Comparison of ENCODE assay signal across 7 mouse cellular contexts in the genomic region with DNA sequence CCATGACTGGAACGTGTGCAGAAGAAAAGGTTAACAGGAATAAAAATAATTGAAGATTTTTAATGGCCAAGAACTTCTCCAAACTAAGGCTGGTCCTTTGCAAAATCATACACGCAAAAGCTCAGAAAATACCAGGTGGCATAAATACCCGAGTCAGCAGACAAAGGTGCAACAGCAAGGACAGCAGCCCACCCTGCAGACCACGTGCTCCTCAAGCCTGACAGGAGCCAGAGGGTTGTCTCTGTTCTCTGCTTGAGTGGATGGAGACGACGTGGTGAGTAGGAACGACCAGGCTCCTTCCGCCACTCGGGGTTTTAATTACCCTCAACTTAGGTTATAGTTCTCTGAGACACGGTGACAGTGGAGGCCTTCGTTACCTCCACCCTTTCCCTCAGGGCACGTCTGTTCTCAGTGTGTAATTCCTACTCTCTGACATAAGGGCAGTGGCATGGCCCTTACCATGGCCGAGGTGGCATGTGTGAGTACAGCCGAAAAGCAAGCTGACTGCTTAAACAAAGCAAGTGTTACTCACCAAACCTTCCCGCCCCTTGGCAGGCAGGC.
DNase-seq lines count a peak whose midpoint lies in the region; ATAC-seq and TF ChIP-seq lines count a peak whose summit lies in the region.

No protein-coding gene starts in this region.

- no peaks in the 10 kb centered on the region for H3K9me3 ChIP-seq in liver, embryonic 11.5 days (ENCODE audit: control insufficient read depth, low read length)
- no peaks in the 10 kb centered on the region for H3K9me3 ChIP-seq in liver, postnatal 0 days (ENCODE audit: low read length)
- no peaks in the 10 kb centered on the region for H3K9me3 ChIP-seq in forebrain, embryonic 12.5 days
- H3K9me3 ChIP-seq in intestine, embryonic 16.5 days (ENCODE audit: control insufficient read depth, low read length): no peaks in the 10 kb centered on the region
- H3K9me3 ChIP-seq in neural tube, embryonic 14.5 days (ENCODE audit: control insufficient read depth, low read length): no peaks in the 10 kb centered on the region

- no peak for DNase-seq in liver, embryonic 11.5 days (ENCODE audit: low spot score)
- no peak for DNase-seq in liver, postnatal 0 days
- no peak for DNase-seq in left cerebral cortex, adult 9 months (ENCODE audit: low spot score in 2 of 2)
- DNase-seq in urinary bladder, postnatal 25 days (ENCODE audit: low spot score): no peak

- no peak overlapping the region for H3K9ac ChIP-seq in liver, embryonic 11.5 days (ENCODE audit: low read depth, low read length)
- H3K9ac ChIP-seq in liver, postnatal 0 days (replicated peaks): no peak overlapping the region
- no peak overlapping the region for H3K9ac ChIP-seq in forebrain, embryonic 12.5 days
- no peak overlapping the region for H3K9ac ChIP-seq in intestine, embryonic 16.5 days (ENCODE audit: low read depth, low read length)
- no peak overlapping the region for H3K9ac ChIP-seq in neural tube, embryonic 14.5 days (replicated peaks; ENCODE audit: low read depth, low read length)

- H3K27me3 ChIP-seq in liver, embryonic 11.5 days (replicated peaks; ENCODE audit: control insufficient read depth, insufficient read depth, low read length): no peaks in the 10 kb centered on the region
- H3K27me3 ChIP-seq in liver, postnatal 0 days (ENCODE audit: insufficient read depth, low read length): no peaks in the 10 kb centered on the region
- no peaks in the 10 kb centered on the region for H3K27me3 ChIP-seq in forebrain, embryonic 12.5 days
- no peaks in the 10 kb centered on the region for H3K27me3 ChIP-seq in intestine, embryonic 16.5 days (replicated peaks; ENCODE audit: control insufficient read depth, insufficient read depth, low read length)
- H3K27me3 ChIP-seq in neural tube, embryonic 14.5 days (ENCODE audit: control insufficient read depth, insufficient read depth, low read length): no peaks in the 10 kb centered on the region

- H3K4me3 ChIP-seq in liver, embryonic 11.5 days (ENCODE audit: low read depth, low read length): no peak overlapping the region
- H3K4me3 ChIP-seq in liver, postnatal 0 days (ENCODE audit: low read depth, low read length): no peak overlapping the region
- no peak overlapping the region for H3K4me3 ChIP-seq in forebrain, embryonic 12.5 days (replicated peaks)
- no peak overlapping the region for H3K4me3 ChIP-seq in intestine, embryonic 16.5 days (ENCODE audit: low read length)
- no peak overlapping the region for H3K4me3 ChIP-seq in neural tube, embryonic 14.5 days (ENCODE audit: low read depth, low read length)

- no peaks in the 10 kb centered on the region; the same call in 1 of the 2 replicates for H3K4me1 ChIP-seq in liver, embryonic 11.5 days (replicated peaks; ENCODE audit: control insufficient read depth, insufficient read depth, low read length)
- no peaks in the 10 kb centered on the region for H3K4me1 ChIP-seq in liver, postnatal 0 days (ENCODE audit: insufficient read depth)
- peaks cover 22% of the 10 kb centered on the region for H3K4me1 ChIP-seq in forebrain, embryonic 12.5 days
- peaks cover 4% of the 10 kb centered on the region for H3K4me1 ChIP-seq in intestine, embryonic 16.5 days (ENCODE audit: control insufficient read depth, insufficient read depth, low read length)
- peaks cover 8% of the 10 kb centered on the region; the same call in 1 of the 2 replicates for H3K4me1 ChIP-seq in neural tube, embryonic 14.5 days (ENCODE audit: control insufficient read depth, insufficient read depth, low read length)

- no peak for ATAC-seq in liver, embryonic 11.5 days (replicated peaks; ENCODE audit: low FRiP score)
- no peak for ATAC-seq in liver, postnatal 0 days
- peak; percentile 46; the same call in 1 of the 2 replicates for ATAC-seq in forebrain, embryonic 12.5 days (ENCODE audit: low FRiP score)
- no peak for ATAC-seq in intestine, embryonic 16.5 days
- ATAC-seq in neural tube, embryonic 14.5 days (ENCODE audit: low read depth): peak; percentile 59

- no peaks in the 10 kb centered on the region for H3K36me3 ChIP-seq in liver, embryonic 11.5 days (ENCODE audit: control insufficient read depth, insufficient read depth, low read length)
- no peaks in the 10 kb centered on the region; the same call in 1 of the 2 replicates for H3K36me3 ChIP-seq in liver, postnatal 0 days (replicated peaks; ENCODE audit: insufficient read depth, low read length)
- H3K36me3 ChIP-seq in forebrain, embryonic 12.5 days (replicated peaks): no peaks in the 10 kb centered on the region
- no peaks in the 10 kb centered on the region for H3K36me3 ChIP-seq in intestine, embryonic 16.5 days (ENCODE audit: control insufficient read depth, insufficient read depth, low read length)
- H3K36me3 ChIP-seq in neural tube, embryonic 14.5 days (ENCODE audit: control insufficient read depth, insufficient read depth, low read length): no peaks in the 10 kb centered on the region

- WGBS in liver, embryonic 11.5 days: 69% methylated on average over 15 of the region's 15 CpGs
- WGBS in liver, postnatal 0 days (ENCODE audit: insufficient replicate concordance): 74% methylated on average over 15 of the region's 15 CpGs
- 42% methylated on average over 15 of the region's 15 CpGs for WGBS in forebrain, embryonic 12.5 days
- WGBS in intestine, embryonic 16.5 days: 47% methylated on average over 15 of the region's 15 CpGs
- WGBS in neural tube, embryonic 14.5 days: 47% methylated on average over 15 of the region's 15 CpGs

- no peak overlapping the region for H3K4me2 ChIP-seq in liver, embryonic 11.5 days
- H3K4me2 ChIP-seq in liver, postnatal 0 days (ENCODE audit: low read depth, low read length): no peak overlapping the region
- peak overlapping the region; percentile 6; the same call in 1 of the 2 replicates for H3K4me2 ChIP-seq in forebrain, embryonic 12.5 days
- H3K4me2 ChIP-seq in intestine, embryonic 16.5 days (ENCODE audit: low read depth, low read length): peak overlapping the region; percentile 14; the same call in 1 of the 2 replicates
- H3K4me2 ChIP-seq in neural tube, embryonic 14.5 days (ENCODE audit: low read depth, low read length): no peak overlapping the region

- TF ChIP-seq EP300 in liver, postnatal 0 days (IDR thresholded peaks at IDR 0.05; ENCODE audit: low read depth): no peak

- TF ChIP-seq CTCF in liver, postnatal 0 days (IDR thresholded peaks at IDR 0.05; ENCODE audit: low read depth): no peak

- peak overlapping the region; percentile 57 for H3K27ac ChIP-seq in liver, embryonic 11.5 days (ENCODE audit: low read depth, low read length)
- H3K27ac ChIP-seq in liver, postnatal 0 days (ENCODE audit: low read depth): no peak overlapping the region
- 0 out of 2 replicates have a peak overlapping the region, but pooled peaks have one; percentile 20 for H3K27ac ChIP-seq in forebrain, embryonic 12.5 days
- H3K27ac ChIP-seq in intestine, embryonic 16.5 days (ENCODE audit: low read length): peak overlapping the region; percentile 60
- H3K27ac ChIP-seq in neural tube, embryonic 14.5 days (ENCODE audit: low read depth, low read length): no peak overlapping the region

Comparison
In these comparisons a context has a peak if more than half of its experiments do, and no peak if none do; other contexts are left out.
1. H3K27ac ChIP-seq: peak in liver, embryonic 11.5 days (single experiment), forebrain, embryonic 12.5 days (single experiment) and intestine, embryonic 16.5 days (single experiment); none in liver, postnatal 0 days (single experiment) and neural tube, embryonic 14.5 days (single experiment).
2. ATAC-seq: peak in forebrain, embryonic 12.5 days (single experiment) and neural tube, embryonic 14.5 days (single experiment); none in liver, embryonic 11.5 days (single experiment), liver, postnatal 0 days (single experiment) and intestine, embryonic 16.5 days (single experiment).
3. H3K4me2 ChIP-seq: peak in forebrain, embryonic 12.5 days (single experiment) and intestine, embryonic 16.5 days (single experiment); none in liver, embryonic 11.5 days (single experiment), liver, postnatal 0 days (single experiment) and neural tube, embryonic 14.5 days (single experiment).